Mouse (Mus musculus): ENCODE results near the gene Cdk20. TPM values are rescaled to one million over a fixed set of nuclear protein-coding genes. Genes with fewer than 3 reads are reported as not detected.
A peak's percentile ranks its signal among the peaks of the same experiment; 100 is the strongest.

Cdk20 gene
- polyA plus RNA-seq (2012; rRNA removed), result 11.6 and 11.8 TPM in 2 replicates

- Histone ChIP-seq H3K36me3 (ENCODE audit: control insufficient read depth, insufficient read depth, low read length) (no peaks in the 10 kb centered on the region), H3K27ac (ENCODE audit: insufficient read depth, low read length) (peak within 1 kb of the TSS; percentile 53), H3K4me3 (ENCODE audit: extremely low read depth, insufficient read depth, insufficient read length) (peak within 1 kb of the TSS; percentile 79), H3K27me3 (ENCODE audit: control insufficient read depth, insufficient read depth, low read length) (no peaks in the 10 kb centered on the region), H3K4me1 (ENCODE audit: control insufficient read depth, insufficient read depth, insufficient read length) (peaks cover 3% of the 10 kb centered on the region; the same call in 1 of the 2 replicates)
- TF ChIP-seq CTCF (IDR thresholded peaks at IDR 0.05; ENCODE audit: extremely low read depth, insufficient read depth, insufficient read length, insufficient replicate concordance) (peak; percentile 74), POLR2A (IDR thresholded peaks at IDR 0.05; ENCODE audit: low read depth, low read length) (peak; percentile 2; the same call in 1 of the 2 replicates)
- peak; percentile 71 to 79 for DNase-seq (ENCODE audit: low read depth in 1 of 2, low spot score in 2 of 2)
- WGBS, result 1% methylated on average over 57 of the region's 57 CpGs
These were observed at the start of gene Cdk20 for GRCm38 (mm10) chr13:64432017-64432995. Gene Cdk20 (plus strand): TSS chr13:64432314.

- Histone ChIP-seq H3K27me3 (ENCODE audit: control insufficient read depth, insufficient read depth, low read length) (no peaks in the 10 kb centered on the region), H3K4me1 (ENCODE audit: control insufficient read depth, insufficient read depth, insufficient read length) (no peaks in the 10 kb centered on the region), H3K4me3 (ENCODE audit: extremely low read depth, insufficient read depth, insufficient read length) (no peak overlapping the region), H3K27ac (ENCODE audit: insufficient read depth, low read length) (no peak overlapping the region), H3K36me3 (ENCODE audit: control insufficient read depth, insufficient read depth, low read length) (no peaks in the 10 kb centered on the region)
- 66% methylated on average over 3 of the region's 3 CpGs for WGBS
- DNase-seq (ENCODE audit: low read depth in 1 of 2, low spot score in 2 of 2), result no peak
- TF ChIP-seq POLR2A (IDR thresholded peaks at IDR 0.05; ENCODE audit: low read depth, low read length) (no peak), CTCF (IDR thresholded peaks at IDR 0.05; ENCODE audit: extremely low read depth, insufficient read depth, insufficient read length, insufficient replicate concordance) (no peak)
These were observed 47.2 kb upstream of the Cdk20 start for GRCm38 (mm10) chr13:64384937-64385336.

GRCm38 (mm10) chr13:64386048-64386447, 46.1 kb upstream of the Cdk20 start:
- WGBS, result 51% methylated on average over 2 of the region's 2 CpGs
- no peak for TF ChIP-seq CTCF (IDR thresholded peaks at IDR 0.05; ENCODE audit: extremely low read depth, insufficient read depth, insufficient read length, insufficient replicate concordance)
- TF ChIP-seq POLR2A (IDR thresholded peaks at IDR 0.05; ENCODE audit: low read depth, low read length), result no peak
- no peaks in the 10 kb centered on the region for H3K27me3 ChIP-seq (ENCODE audit: control insufficient read depth, insufficient read depth, low read length)
- no peaks in the 10 kb centered on the region for H3K4me1 ChIP-seq (ENCODE audit: control insufficient read depth, insufficient read depth, insufficient read length)
- H3K4me3 ChIP-seq (ENCODE audit: extremely low read depth, insufficient read depth, insufficient read length), result no peak overlapping the region
- DNase-seq (ENCODE audit: low read depth in 1 of 2, low spot score in 2 of 2), result no peak
- no peak overlapping the region for H3K27ac ChIP-seq (ENCODE audit: insufficient read depth, low read length)
- no peaks in the 10 kb centered on the region for H3K36me3 ChIP-seq (ENCODE audit: control insufficient read depth, insufficient read depth, low read length)

- no peak overlapping the region for H3K4me3 ChIP-seq (ENCODE audit: extremely low read depth, insufficient read depth, insufficient read length)
- H3K27me3 ChIP-seq (ENCODE audit: control insufficient read depth, insufficient read depth, low read length), result no peaks in the 10 kb centered on the region
- DNase-seq (ENCODE audit: low read depth in 1 of 2, low spot score in 2 of 2), result no peak
- no peaks in the 10 kb centered on the region for H3K4me1 ChIP-seq (ENCODE audit: control insufficient read depth, insufficient read depth, insufficient read length)
- no peak for TF ChIP-seq POLR2A (IDR thresholded peaks at IDR 0.05; ENCODE audit: low read depth, low read length)
- no peak for TF ChIP-seq CTCF (IDR thresholded peaks at IDR 0.05; ENCODE audit: extremely low read depth, insufficient read depth, insufficient read length, insufficient replicate concordance)
- 83% methylated on average over 4 of the region's 4 CpGs for WGBS
- no peak overlapping the region for H3K27ac ChIP-seq (ENCODE audit: insufficient read depth, low read length)
- H3K36me3 ChIP-seq (ENCODE audit: control insufficient read depth, insufficient read depth, low read length), result no peaks in the 10 kb centered on the region
These were observed 43.7 kb upstream of the Cdk20 start for GRCm38 (mm10) chr13:64388415-64388814.

GRCm38 (mm10) chr13:64396979-64397378, 35.1 kb upstream of the Cdk20 start:
- TF ChIP-seq POLR2A (IDR thresholded peaks at IDR 0.05; ENCODE audit: low read depth, low read length), result no peak
- no peak for TF ChIP-seq CTCF (IDR thresholded peaks at IDR 0.05; ENCODE audit: extremely low read depth, insufficient read depth, insufficient read length, insufficient replicate concordance)
- no peak for DNase-seq (ENCODE audit: low read depth in 1 of 2, low spot score in 2 of 2)
- no peaks in the 10 kb centered on the region for H3K4me1 ChIP-seq (ENCODE audit: control insufficient read depth, insufficient read depth, insufficient read length)
- H3K27ac ChIP-seq (ENCODE audit: insufficient read depth, low read length), result no peak overlapping the region
- no peaks in the 10 kb centered on the region for H3K36me3 ChIP-seq (ENCODE audit: control insufficient read depth, insufficient read depth, low read length)
- H3K4me3 ChIP-seq (ENCODE audit: extremely low read depth, insufficient read depth, insufficient read length), result no peak overlapping the region
- no peaks in the 10 kb centered on the region for H3K27me3 ChIP-seq (ENCODE audit: control insufficient read depth, insufficient read depth, low read length)
- 74% methylated on average over 8 of the region's 8 CpGs for WGBS

GRCm38 (mm10) chr13:64398065-64398464, 34.0 kb upstream of the Cdk20 start:
- 90% methylated on average over 1 of the region's 1 CpGs for WGBS
- DNase-seq (ENCODE audit: low read depth in 1 of 2, low spot score in 2 of 2), result no peak
- no peaks in the 10 kb centered on the region for H3K36me3 ChIP-seq (ENCODE audit: control insufficient read depth, insufficient read depth, low read length)

GRCm38 (mm10) chr13:64399906-64400305, 32.2 kb upstream of the Cdk20 start:
- Histone ChIP-seq H3K27ac (ENCODE audit: insufficient read depth, low read length) (no peak overlapping the region), H3K36me3 (ENCODE audit: control insufficient read depth, insufficient read depth, low read length) (no peaks in the 10 kb centered on the region), H3K4me1 (ENCODE audit: control insufficient read depth, insufficient read depth, insufficient read length) (no peaks in the 10 kb centered on the region), H3K27me3 (ENCODE audit: control insufficient read depth, insufficient read depth, low read length) (no peaks in the 10 kb centered on the region), H3K4me3 (ENCODE audit: extremely low read depth, insufficient read depth, insufficient read length) (no peak overlapping the region)
- no peak for TF ChIP-seq CTCF (IDR thresholded peaks at IDR 0.05; ENCODE audit: extremely low read depth, insufficient read depth, insufficient read length, insufficient replicate concordance)
- no peak for DNase-seq (ENCODE audit: low read depth in 1 of 2, low spot score in 2 of 2)
- WGBS, result 65% methylated on average over 3 of the region's 3 CpGs

More at GRCm38 (mm10) chr13:64398065-64398464, 34.0 kb upstream of the Cdk20 start:
- H3K4me3 ChIP-seq (ENCODE audit: extremely low read depth, insufficient read depth, insufficient read length), result no peak overlapping the region
- no peaks in the 10 kb centered on the region for H3K27me3 ChIP-seq (ENCODE audit: control insufficient read depth, insufficient read depth, low read length)
- no peak for TF ChIP-seq CTCF (IDR thresholded peaks at IDR 0.05; ENCODE audit: extremely low read depth, insufficient read depth, insufficient read length, insufficient replicate concordance)
- TF ChIP-seq POLR2A (IDR thresholded peaks at IDR 0.05; ENCODE audit: low read depth, low read length), result no peak
- no peaks in the 10 kb centered on the region for H3K4me1 ChIP-seq (ENCODE audit: control insufficient read depth, insufficient read depth, insufficient read length)
- no peak overlapping the region for H3K27ac ChIP-seq (ENCODE audit: insufficient read depth, low read length)

All from spleen, adult 2 months (tissue).